Mouse (Mus musculus): ENCODE measurements at regions not wholly inside any gene's neighbourhood (a gene's known extent, or its start where the extent isn't known, plus 50 kb on each side); places are given as distances from the start of the nearest gene placed in this dataset.

DNA sequence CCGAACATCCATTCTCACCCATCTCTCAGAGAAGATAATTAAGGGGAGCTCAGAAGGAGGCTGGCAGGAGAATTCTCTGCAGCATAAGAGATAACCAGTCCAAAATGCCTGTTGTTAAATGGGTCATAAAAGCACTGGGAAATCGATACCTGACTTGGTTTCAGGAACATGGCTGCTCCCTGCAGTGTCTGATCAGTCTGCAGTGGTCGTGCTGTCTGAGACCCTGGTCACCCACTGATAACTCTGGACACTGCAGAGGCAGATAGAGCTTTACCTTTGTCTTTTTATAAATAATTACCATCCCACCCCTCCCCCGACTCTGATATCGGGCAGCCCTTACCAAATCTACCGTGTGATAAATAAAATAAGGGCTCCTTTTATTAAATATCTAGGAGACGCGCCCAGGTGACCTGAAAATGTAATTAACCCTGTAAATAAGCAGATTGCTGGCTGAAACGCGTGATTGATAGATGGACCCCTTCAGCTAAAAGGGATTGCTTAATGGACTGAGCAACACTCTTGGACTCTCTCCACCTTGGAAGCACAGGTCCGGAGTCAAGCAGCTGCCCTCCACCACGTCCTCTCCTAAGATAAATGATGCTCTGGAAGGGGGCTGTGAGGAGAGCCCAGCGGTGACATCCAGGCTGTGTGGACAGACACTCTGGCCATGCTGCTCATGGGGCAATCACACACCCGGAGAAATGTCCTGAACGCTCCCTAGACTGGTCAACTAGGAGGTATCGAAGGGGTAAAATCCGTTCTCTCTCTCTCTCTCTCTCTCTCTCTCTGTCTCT, 384.4 kb downstream of the Mtx2 start:
- ATAC-seq (replicated peaks; ENCODE audit: poor library complexity), result no peak

DNA sequence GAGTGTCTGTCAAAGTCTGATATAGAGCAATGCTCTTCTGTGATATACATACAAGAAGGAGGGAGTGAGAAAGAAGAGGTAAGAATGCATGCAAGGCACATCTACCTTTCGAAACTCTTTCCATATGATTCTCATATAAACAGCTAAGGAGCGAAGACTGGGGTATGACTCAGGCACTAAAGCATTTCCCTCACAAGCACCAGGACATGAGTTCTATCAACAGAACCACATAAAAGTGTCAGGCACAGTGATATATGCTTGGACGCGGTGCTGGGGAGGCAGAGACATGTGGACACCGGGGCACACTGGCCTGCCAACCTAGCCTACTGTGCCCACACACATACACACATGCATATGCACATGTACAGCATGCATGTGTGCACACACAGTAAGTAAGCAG, 391.3 kb downstream of the Mtx2 start:
- no peak for ATAC-seq (replicated peaks; ENCODE audit: poor library complexity)

DNA sequence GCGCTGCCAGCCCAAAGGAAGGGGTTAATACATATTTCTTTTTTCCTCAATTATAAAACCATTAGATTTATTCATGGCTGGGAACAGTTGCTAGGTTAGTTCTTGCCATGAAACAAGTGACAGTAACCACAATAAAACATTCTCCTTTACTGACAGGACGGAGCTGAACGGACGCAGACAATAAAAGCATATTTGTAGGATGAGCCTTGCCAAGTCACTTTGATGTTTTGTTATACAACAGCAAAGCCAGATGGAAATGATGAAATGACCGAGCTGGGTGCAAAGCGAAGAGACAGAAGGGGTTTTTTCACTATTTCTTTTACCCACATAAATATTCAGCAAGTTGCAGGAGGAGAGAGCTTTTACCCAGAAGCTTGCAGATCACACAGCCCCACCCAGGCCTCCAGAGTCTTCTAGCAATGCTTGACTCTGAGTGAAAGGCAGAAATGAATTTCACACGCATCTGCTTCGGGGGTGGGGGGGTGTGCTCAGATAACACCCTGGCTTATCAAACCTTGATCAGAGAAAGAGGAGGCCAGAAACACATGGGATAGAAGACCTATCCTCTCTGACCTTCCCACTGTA, 395.3 kb downstream of the Mtx2 start:
- no peak for ATAC-seq (replicated peaks; ENCODE audit: poor library complexity)

DNA sequence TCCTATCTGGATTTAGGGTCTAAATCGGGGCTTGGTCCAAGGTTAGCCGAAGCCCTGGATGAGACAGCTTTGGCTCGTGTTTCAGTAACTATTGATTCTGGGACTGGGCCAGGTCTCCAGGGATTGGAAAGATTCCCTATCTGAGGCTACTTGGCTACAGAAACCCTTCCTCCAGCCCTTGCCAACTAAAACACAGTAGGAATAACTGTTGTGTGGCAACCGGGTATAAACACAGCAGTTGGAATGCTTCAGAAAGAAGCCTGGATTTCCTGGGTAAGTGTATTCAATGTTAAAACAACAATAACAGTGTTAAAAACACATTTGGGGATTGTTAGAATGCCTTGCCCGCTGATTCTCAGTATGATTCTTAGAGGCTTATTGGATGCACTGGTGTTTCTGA, 398.8 kb downstream of the Mtx2 start:
- ATAC-seq (replicated peaks; ENCODE audit: poor library complexity), result no peak

DNA sequence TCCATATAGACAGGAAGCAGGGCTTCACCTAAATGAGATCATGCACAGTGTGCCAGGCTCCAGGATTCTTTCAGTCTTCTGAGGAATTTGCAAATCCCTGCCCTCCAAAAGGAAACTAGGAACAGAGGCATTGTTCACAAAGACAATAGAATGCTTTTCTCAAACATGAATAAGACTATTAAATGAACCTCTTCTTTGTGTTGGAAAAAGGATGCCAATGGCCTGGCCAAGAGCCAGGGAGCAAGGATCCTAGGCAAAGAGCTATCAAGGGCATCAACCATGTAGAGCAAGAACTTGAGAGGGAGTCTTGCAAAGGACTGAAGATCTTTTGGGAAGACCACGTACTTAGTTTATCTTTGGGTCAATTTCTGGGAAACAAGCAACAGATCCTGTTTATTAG, 415.4 kb downstream of the Mtx2 start:
- ATAC-seq (replicated peaks; ENCODE audit: poor library complexity), result no peak

DNA sequence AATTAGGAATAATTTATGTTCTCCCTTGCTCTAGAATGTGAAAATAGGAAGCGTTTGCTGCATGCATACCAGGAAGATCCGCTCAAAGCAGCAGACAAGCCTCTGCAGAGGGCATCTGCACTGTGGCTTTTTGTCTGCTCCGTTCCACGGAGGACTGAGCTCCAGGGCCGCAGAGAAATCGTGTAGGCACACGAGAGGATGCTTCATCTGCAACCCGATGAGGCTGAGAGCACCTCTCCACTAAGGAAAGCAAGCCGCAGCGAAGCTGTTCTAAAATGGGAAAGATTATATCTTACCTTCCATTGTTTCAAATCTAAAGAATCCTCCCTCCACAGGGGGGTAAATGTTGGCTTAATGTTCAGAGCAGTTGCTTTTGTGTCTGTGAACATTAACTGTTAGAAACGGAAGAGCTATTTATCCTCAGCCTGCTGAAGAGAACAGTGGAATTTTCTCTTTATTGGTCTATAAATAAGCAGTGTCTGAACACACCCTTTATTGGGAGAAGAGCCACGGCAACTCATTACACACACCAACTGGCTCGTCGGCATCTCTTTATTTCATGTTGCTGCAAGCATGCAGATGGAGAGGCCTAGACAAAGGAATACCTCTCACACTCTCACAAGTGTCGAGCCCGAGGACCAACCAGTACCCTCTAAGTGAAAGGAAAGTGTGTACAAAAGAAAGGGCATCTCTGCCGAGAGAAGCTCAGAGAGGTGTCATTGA, 414.6 kb upstream of the Hnrnpa3 start:
- no peak for ATAC-seq (replicated peaks; ENCODE audit: poor library complexity)

DNA sequence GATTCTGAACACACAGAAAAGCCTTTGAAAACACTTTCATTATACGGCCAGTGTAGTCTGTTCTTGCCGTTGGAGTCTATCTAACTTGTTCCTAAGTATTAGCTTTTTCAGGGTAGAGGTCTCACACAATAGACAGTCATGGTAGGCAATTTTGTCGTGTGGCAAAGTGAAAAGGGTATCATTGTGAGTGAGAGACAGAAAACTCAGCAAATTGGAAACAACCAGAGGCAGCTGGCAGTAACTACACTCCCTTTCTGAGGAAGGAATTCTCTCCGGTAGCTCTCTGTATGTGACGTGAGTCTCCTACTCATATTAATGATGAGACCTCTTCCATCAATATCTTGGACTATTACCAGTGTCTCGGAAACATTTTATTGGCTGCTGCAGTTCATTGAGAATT, 413.8 kb upstream of the Hnrnpa3 start:
- no peak for ATAC-seq (replicated peaks; ENCODE audit: poor library complexity)

DNA sequence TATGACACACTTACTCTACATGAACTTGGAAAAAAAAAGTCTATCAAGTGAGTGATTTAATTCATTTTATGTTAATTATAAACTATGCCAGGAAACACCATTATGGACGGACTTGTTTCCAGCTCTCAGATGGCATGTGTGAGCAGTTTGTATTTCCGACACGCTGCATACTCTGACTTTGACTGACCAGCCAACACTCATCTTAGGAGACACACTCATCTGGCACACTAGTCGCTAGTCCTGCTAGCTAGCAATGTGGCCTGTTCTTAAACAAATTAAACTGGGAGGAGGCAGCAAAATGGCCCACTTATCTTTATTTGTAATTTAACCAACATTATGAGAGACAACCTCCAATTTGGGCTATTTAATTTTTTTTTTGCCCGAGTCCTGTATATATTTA, 413.4 kb upstream of the Hnrnpa3 start:
- no peak for ATAC-seq (replicated peaks; ENCODE audit: poor library complexity)

DNA sequence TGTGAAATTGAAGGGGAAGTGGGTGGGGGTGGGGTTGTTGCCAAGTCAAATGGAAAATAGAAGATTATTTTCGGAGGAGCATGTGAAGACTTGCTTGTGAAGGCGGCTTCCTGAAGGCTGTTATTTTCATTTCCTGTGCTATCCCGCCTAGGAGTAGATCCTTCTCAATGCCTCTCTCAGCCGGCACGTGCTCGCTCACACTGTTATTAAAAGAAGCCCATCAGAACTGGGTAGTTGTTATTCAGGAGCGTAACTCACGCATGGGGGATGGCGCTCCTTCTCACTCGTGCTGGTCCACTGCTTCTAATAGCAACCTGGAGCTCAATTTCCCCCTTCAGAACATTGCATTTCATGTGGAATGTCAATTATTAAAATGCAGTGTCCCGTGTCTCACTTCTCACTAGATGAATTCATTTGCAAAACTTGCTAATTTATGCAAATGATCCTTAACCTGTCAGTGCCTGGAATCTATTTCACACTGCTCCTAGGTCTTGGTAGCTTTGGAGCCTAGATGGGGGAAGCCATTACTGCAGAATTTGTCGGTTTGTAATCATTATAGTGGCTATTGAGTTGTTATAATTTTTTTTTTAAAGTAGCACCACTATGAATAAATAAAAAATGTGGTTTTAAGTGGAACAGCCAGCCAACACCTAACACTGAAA, 412.8 kb upstream of the Hnrnpa3 start:
- peak; percentile 14; the same call in 1 of the 2 replicates for ATAC-seq (replicated peaks; ENCODE audit: poor library complexity)

DNA sequence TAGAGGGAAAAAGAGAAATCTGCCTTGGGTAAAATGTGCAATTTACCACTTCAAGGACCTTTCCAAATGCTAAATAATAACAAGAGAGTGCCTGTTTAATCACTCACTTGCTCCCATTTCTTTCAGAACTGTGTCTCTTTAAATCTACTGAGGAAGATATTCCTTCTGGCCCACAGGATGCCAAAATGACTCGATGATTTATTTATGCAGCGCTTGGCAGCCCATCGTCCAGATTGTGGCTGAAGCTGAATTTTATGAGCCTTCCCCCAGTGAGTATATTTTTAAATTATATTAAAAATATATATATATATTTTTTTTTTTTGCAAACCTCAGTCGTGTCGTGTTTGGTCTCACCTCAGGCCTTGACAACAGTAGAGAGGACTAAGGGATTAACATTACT, 410.8 kb upstream of the Hnrnpa3 start:
- no peak for ATAC-seq (replicated peaks; ENCODE audit: poor library complexity)

DNA sequence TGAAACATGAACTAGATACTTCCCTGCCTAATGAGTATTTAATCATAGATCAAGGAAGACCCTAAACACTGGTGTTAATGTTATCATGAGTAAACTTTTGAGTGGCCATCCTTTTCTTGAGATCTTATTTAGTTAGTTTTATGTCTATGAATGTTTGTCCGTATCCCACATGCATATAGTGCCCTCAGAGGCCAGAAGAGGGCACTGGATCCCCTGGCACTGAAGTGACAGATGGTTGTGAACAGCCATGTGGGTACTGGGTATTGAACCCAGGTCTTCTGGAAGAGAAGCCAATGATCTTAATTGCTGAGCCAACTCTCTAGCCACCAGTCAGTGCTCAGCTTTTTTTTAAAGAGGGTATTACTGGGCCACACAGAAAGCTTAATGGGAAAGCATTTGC, 408.6 kb upstream of the Hnrnpa3 start:
- no peak for ATAC-seq (replicated peaks; ENCODE audit: poor library complexity)

DNA sequence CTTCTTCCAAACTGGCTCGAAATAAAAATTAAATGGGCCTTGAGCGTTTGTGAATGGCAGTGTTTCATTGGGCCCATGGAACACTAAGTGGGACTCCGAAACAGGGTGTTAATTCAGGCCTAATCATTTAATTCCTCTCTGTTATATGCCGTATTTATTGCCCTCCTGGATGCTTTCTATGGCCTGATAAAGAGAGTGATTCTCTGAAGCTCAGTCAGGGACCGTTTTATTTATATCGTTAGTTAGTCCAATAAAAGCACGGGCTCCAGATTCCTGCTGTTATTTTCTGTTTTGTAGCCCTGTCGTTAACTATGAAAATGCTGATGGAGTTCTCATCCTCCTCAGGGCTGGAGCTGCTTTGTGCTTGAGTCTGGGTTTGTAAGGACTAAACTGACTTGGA, 406.2 kb upstream of the Hnrnpa3 start:
- ATAC-seq (replicated peaks; ENCODE audit: poor library complexity), result no peak

DNA sequence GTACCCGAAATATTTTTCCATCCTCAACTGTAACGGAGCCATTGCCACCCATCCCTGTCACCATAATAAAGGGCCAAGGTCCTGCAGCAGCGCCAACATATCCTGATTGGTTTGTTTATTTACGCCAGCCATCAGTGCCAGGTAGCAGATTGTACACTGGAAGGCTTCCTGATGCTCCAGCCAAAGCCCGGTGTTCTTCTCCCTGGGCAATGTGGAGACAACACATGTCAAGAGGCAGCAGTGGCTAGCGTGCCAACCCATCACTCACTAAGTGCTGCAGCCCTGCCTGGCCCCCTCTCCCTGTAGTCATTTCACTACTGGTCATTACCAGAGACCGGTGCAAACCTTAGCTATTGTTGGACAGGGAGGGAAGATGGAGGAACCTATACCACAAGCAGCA, 393.8 kb upstream of the Hnrnpa3 start:
- no peak for ATAC-seq (replicated peaks; ENCODE audit: poor library complexity)

DNA sequence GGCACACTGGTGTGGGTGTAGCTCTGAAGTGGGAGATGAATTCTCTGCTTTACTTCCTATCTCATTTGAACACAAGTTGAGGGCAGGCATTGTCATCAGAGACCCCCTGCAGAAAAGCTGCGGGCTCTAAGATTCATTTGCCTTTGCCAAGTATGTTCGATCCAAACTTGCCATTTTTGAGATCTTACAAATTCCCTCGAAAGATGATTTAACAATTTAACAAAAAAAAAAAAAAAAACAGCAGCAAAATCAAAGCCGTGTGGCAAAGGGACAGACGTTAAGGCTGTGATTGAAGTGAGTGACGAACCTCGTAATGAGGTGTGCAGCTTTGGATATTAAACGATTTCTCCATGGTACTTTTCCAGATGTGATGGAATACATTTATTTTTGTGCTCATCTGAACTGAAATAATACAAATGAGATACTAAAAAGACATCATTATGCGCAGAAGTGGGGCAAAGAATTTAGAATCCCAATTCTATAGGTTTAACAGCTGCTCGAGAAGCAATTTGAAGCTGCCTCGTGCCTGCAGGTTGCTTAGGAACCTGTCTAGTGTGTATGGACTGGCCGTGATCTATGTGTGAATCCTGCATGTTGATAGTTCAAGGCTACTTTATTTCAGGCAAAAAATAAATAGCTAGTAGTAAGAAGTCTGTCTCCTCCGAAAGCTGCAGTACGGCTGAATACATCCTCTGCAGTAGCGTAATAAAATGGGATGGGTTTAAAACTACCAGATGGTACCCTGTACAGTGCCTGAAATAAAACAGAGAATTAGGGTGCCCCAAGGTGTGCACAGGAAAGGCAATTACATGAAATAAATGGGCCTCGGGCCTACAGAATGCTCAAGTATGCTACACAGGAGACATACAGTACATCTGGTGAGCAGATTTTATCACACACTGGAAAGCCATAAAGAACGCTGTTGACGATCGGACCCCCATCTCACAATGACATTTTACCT, 393.0 kb upstream of the Hnrnpa3 start:
- no peak for ATAC-seq (replicated peaks; ENCODE audit: poor library complexity)

DNA sequence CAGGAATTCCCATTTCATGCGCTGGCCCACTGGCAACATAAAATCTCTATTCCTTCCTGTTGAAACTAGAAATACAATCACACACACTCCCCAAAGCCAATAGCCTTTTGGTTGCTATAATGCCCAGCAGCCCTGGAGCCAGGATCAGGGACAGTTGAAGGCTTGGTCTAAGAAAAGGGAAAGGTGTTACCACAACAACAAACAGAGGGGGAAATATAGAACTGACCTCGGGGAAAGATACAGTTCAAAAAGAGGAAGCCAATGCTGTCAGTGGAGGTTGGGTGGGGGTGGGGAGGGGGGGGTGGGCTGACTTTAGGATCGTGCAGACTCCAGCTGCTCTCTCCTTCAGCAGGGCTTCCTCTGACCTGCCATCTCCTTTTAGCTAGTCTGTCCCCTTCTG, 391.1 kb upstream of the Hnrnpa3 start:
- ATAC-seq (replicated peaks; ENCODE audit: poor library complexity), result peak; percentile 63

DNA sequence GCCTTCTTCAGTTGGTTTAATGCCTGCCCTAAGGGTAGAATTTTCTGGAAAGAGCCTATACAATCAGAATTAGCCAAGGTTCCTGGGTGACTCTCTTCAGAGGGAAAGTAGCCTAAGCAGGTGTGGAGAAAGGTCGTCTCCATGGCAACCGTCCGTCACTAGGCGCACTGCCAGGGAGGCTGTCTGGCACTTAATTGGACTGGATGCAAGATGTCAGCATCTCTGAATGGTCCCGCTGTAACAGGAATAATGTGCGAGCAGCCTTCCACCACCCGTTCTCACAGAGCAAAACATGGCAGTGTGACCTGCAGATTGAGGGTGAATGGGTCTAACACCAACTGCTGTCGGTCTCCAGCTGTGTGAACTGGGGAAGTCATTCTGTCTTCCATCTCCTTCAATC, 389.6 kb upstream of the Hnrnpa3 start:
- ATAC-seq (replicated peaks; ENCODE audit: poor library complexity), result no peak

DNA sequence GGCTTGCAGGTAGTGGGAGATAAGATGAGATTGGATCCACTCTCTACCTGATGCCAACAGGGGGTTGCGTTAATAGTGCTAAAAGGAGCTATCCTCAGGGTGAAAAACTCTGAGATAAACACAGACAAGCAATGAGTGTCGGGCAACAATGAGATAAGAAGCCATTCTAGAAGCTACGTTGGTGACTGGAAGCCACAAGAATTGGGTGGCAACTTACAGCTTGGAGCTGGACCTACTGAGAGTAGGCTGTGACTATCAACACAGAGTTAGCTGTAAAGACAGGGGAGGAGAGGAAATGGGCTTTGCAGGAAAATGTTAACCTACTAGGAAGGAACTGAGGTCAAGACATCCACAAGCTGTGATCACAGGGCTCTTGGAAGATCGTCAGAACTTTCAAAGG, 388.9 kb upstream of the Hnrnpa3 start:
- ATAC-seq (replicated peaks; ENCODE audit: poor library complexity), result peak; percentile 73

DNA sequence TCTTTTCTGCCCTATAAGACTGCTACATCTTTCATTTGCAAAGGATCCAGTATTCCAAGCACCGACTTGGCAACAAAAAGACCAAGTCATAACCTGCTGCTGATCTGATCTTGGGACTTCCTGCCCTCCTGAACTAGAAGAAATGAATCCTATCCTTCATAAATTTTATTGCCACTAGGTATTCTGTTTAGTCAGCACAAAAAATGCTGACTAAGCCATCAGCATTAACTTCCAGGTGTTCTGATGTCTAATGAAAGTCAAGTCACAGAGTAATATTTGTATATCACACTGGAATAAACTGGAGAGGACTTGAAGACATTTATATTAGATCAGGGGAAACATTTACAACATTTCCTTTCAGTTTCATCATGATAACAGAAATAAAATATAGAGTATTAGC, 371.2 kb upstream of the Hnrnpa3 start:
- ATAC-seq (replicated peaks; ENCODE audit: poor library complexity), result no peak

DNA sequence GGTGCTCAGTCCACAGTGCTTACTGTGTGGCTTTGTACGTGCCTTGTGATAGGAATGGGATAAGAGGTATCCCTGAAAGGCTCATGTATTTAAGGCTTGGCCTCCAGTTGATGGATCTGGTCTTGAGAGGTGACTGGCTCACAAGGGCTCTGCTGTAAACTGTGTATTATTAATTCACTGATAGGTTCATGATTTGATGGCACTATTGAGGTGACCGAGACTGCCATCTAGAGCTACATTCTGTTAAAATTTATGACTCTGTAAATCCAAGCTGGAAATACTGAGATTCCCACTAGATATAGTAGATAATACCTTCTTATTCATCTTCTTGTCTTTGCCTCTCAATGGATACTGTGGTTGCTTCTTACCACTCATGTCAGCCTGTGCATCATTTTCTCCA, 367.4 kb upstream of the Hnrnpa3 start:
- ATAC-seq (replicated peaks; ENCODE audit: poor library complexity), result no peak

DNA sequence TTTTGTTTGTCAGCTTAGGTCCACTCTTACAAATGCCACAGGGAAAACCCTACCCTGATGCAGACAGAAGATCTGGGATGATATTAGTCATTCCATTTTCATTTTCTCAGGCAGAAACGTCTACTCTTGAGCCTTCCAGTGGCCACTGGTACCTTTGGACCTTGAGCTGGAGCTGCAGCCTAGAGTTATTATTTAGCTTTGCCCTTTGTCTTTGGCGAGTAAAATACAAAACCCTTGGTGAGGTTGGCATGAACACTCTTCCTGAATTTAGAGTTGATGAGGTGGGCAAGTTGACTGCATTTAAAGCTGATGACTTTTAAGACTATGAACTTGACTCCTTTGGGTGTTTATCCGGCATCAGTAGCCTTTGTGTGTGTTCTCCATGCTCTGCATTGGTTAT, 352.2 kb upstream of the Hnrnpa3 start:
- ATAC-seq (replicated peaks; ENCODE audit: poor library complexity), result no peak

DNA sequence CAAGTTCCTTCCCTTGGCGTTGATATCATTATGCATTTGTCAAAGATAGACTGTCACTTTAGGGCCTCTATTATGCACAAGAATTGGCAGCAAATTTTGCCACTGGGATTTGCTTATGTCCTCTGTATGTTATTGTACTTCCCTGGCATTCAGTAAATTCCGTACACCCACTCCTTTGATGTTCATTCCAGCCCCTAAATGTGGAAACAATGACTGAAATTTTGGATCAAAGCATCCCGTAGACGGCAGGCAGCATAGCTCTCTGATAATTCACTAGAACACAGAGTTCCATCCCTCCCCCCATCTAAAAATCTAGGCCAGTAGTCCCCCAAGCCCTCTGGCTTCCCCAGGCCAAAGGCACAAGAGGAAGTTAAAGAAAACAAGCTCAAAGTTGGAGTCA, 347.9 kb upstream of the Hnrnpa3 start:
- ATAC-seq (replicated peaks; ENCODE audit: poor library complexity), result no peak

Measured in megakaryocyte progenitor cell, adult 5-6 weeks (primary cell).